Mouse (Mus musculus) frontal cortex, postnatal 25 days (tissue): ENCODE measurements around the gene Heatr5b.

Experiments
- DNase-seq, 2 experiments: peaks; one replicate each; pipeline ENCODE4 v3.0.0; 2022; ENCODE audit warnings: low spot score in 2 of 2

The Heatr5b gene

DNA sequence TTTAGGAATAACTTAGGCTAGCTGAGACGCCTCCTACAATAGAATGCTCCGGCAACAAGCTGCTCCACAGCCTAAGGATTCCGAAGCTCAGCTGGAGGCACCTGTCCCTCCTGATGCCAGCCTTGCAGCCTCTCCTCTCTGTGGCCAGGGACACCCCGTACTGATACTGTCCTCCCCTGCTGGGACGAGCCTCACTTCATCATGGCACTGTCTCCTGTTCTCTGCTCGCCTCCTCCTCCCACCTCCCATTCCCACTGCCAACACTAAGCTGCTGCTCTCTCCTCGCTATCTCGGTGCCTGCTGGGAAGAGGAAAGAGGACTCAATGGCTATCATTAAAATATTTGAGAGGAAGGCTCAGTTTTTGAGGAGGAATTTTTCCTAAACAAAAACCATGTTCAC lies 67.6 kb downstream of the Heatr5b start:
- no peak for DNase-seq

DNA sequence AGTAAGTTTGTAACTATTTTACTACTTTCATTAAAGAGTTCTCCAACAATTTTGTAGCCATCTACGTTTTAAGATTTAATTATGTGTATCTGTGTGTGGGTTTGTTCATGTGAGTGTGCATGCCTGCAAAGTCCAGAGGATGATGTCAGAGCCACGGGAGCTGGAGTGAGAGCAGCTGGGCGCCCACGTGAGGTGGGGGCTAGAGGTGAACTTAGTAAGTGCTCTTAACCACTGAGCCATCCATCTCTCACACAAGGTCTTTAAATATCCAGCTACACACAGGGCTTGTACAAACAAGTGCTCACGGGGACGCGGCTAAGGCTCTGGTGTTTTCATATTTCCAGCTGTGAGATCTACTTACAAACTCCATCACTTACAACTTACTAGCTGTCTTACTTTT lies 69.1 kb downstream of the Heatr5b start:
- no peak for DNase-seq

DNA sequence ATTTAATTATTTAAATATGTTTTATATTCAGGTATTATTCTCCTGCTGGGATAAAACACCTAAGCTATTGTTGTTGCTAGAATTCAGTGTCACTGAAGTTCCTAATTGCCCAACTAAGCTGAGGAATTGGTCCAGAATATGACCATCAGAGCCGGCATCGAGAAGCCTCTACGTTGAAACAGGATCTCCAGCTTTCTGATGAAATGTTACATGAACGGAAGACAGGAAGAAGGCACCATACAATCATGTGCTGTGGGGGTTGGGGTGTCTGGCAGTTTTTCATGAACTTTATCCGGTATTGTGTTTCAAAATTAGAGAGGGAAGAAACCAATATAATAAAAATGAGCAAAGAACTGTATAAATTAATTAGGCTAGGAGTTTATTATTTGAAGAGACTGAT lies 71.9 kb downstream of the Heatr5b start:
- DNase-seq, result no peak

GRCm38 (mm10) chr17:78752938-78753655 lies 82.1 kb downstream of the Heatr5b start:
- no peak for DNase-seq

- DNase-seq, result no peak
Measured at GRCm38 (mm10) chr17:78752064-78752463, 83.1 kb downstream of the Heatr5b start.

DNA sequence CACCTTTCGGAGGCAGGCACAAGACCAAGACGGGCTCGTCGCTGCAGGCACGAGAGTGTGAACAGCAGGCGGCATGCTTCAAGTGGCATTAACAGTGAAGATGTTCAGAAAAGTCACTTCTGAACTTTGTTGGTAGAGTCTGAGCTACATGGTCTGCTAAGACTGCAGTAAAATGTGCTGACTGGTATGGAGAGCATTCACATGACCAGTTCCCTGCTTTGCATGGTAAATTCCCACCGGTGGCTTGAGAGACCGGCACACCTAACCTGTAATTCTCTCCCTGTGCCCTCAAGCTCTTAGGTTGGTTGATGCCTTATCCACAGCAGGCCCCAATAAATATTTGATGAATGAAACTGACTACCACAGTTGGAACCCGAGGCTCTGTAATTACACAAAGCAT lies 86.7 kb downstream of the Heatr5b start:
- no peak for DNase-seq

DNA sequence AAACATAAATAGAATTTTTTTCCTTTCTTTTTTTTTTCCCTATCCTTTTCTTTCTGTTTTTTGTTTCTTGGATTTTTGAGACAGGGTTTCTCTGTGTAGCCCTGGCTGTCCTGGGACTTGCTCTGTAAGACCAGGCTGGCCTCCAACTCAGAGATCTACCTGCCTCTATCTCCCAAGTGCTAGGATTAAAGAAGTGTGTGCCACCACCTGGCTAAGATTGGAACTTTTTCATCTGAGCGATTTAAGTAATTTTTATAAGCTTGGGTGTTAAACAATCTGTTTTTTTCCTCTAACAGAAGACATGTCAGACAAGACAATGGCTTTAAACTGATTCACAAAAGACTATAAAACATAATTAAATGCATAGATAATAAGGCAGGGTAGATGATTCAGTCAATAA lies 96.7 kb downstream of the Heatr5b start:
- DNase-seq, result no peak

GRCm38 (mm10) chr17:78737771-78738170 lies 97.4 kb downstream of the Heatr5b start:
- no peak for DNase-seq

DNA sequence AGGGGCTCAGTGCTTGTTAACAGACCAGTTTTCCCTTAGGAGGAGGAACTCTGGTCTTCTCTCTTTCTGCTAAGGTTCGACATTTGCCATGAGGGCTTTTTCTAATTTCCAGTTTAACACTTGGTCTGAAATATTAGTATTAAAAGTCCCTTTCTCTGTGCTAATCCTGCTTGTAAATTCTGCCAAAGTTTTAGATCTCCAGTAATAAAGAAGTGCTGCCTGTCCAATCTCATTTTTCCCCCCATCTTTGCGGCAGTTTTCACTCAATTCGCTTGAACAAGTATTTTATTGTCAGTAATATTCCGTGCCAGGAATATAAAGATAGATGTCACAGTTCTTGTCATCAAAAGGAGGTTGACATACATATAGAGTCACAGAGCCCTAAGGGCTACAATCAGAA lies 98.1 kb downstream of the Heatr5b start, which contains the start of gene Strn:
Gene Strn, minus strand, starts transcription at position 101 of the 400 bp plus-strand sequence.
- DNase-seq, result no peak

- peak; percentile 95 to 96 for DNase-seq
Measured at GRCm38 (mm10) chr17:78736473-78736988, 98.6 kb downstream of the Heatr5b start.

DNA sequence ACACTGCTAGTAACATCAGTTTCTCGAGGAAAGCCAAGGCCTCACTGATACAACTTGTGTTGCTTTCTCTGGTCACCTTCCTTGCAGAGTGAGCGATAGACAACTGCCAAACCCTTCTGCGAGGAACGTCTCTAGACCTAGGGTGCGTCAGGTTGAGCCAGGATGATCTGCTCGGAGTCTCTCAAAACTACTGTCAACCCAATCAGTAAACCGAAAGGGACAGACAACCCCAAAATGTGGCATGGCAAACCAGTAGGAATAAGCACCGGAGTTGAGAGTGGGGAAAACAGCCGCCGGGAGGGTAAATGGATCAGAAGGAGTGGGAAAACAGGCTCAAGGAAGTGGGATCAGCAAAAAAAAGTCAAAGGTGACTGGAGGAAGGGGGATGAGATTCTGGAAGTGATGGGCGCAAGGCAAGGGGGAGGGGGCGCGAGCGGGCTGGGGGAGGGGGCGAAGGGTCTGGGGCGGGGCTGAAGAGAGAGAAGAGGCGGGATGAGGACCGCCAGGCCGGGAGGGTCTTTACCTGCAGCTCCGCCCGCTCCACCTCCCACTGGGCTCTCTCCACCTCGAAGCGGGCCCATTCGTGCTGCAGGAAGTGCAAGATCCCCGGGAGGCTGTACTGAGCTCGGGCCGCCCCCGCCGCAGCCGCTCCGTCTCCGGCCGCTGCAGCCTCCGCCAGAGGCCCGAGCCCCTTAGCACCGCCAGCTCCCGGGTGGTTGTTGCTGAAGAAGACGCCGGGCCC lies 99.3 kb downstream of the Heatr5b start:
- DNase-seq, result no peak

GRCm38 (mm10) chr17:78734806-78735205 lies 100.4 kb downstream of the Heatr5b start:
- no peak for DNase-seq

- no peak for DNase-seq
Measured at GRCm38 (mm10) chr17:78732056-78732455, 103.1 kb downstream of the Heatr5b start.

GRCm38 (mm10) chr17:78726746-78727449 lies 108.3 kb downstream of the Heatr5b start:
- no peak for DNase-seq

- no peak for DNase-seq
Measured at GRCm38 (mm10) chr17:78724461-78725055, 110.6 kb downstream of the Heatr5b start.

DNA sequence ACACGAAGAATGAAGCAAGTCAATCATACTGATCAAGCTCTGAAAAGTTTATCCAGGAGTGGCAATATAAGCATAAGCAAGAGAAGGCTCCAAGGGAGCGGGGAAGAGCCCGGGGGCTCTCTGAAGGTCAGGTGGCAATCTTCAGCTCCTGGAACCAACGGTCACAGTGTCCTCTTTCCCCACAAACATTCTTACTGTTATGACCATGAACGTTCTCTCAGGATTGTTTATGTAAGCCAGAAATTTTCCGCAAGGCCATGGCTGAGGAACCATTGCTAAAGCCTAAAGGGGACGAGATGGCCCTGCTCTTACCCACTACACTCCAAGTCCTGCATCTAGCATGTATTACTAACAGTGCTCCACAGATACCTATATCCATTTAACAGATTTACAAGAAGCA lies 113.5 kb downstream of the Heatr5b start:
- no peak for DNase-seq

DNA sequence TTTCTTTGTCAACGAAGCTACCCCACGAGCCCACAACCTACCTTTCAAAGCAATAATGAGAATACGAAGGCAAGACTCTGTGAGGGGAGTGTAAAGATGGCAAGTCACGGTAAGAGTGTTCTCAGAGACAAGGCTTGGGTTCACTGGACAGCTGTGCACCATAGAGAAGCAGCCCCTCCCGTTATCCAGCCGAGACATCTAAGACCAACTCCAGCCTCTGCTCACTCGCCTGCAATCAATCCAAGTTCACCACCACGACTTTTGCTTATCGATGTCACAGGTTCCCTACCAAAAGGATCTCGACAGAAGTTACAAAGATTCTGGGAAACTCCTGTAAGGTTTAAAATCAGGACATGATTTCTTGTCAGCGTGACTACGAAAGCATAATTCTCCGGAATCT lies 116.1 kb downstream of the Heatr5b start:
- DNase-seq, result no peak

DNA sequence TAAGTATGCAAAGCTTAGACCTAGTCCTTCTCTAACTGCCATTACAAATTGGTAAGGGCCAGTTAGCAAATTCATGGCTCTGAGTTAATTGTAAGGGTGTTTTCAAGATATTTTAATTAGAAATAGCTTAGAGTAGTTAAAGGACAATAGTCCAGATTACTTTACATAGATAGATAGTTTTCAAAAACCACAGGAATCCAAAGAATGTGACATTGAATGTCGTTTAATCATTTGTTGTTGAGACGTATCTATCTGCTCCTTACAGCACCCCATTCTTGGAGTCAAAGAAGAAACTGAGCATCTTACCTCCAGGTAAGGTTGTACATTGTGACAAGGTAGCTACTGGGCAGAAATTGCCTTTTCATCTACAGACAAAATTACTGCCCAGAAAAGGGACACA lies 124.9 kb downstream of the Heatr5b start:
- no peak for DNase-seq

DNA sequence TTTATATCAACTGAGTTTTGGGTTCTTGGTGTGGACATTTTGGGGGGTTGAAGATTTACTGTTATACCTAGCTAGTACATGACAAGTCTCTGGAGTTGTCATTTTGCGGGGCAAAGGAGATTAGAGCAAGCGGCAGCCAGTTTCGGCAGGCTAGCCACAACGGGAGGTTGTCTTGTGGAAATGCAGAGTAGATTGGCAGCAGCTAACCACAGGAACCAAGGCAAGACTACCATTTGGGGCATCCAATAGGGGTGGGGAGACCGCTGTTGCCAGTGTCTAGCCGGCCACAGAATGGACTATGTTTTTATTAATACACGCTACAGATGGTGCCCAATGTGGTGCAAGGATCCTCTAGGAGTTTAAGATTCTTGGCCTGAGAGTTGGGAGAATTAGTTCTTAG lies 126.7 kb downstream of the Heatr5b start:
- DNase-seq, result no peak

DNA sequence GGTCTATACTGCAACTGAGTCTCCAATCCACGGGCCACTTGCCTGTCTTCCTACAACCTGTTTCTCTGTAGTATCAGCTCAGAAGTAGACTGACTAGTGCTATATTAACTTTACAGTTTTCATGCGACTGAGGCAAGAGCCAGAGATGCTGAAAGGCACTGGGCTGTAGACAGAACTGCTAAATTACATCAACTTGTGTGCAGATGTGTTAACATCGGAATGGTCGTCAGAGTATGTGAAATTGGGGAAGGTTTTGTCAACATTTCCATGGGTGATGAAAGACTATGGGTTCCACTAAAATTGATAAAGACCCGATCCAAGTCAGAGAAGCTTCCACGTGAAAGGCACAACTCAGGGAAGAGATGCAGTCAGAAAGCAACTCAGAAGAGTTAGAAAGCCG lies 132.2 kb downstream of the Heatr5b start:
- DNase-seq, result no peak
